Mouse (Mus musculus) ES-E14 (cell line): ENCODE measurements around the gene Tnr. TPM values are rescaled to one million over a fixed set of nuclear protein-coding genes. Genes with fewer than 3 reads are reported as not detected.
A peak's percentile ranks its signal among the peaks of the same experiment; 100 is the strongest.

Experiments
- DNase-seq: peaks from one replicate; pipeline ENCODE4 v3.0.0-alpha.2; 2013; ENCODE audit warnings: low read depth, low spot score
- H3K27ac ChIP-seq: 2 replicates; pipeline ENCODE4 v1.5.1; 2012; ENCODE audit warnings: low read depth, mild to moderate bottlenecking, low read length, moderate library complexity, mixed read lengths; ENCODE audit not compliant: poor library complexity, insufficient read depth, severe bottlenecking
- H3K36me3 ChIP-seq: 2 replicates; pipeline ENCODE4 v1.6.1; 2012; ENCODE audit warnings: mild to moderate bottlenecking, low read length, moderate library complexity, mixed read lengths; ENCODE audit not compliant: control insufficient read depth, poor library complexity, insufficient read depth, severe bottlenecking
- H3K4me1 ChIP-seq, 2 experiments: fragments of 150-350 bp in 1 of 2; sonication (generic) in 1 of 2; 2 replicates each; pipeline ENCODE4 v1.6.1; 2012; ENCODE audit warnings: low read length in 2 of 2, mild to moderate bottlenecking in 1 of 2, mixed read lengths in 1 of 2; ENCODE audit not compliant: control insufficient read depth in 2 of 2, insufficient read depth in 2 of 2, poor library complexity in 1 of 2
- H3K4me3 ChIP-seq, 2 experiments: fragments of 150-350 bp in 1 of 2; sonication (generic) in 1 of 2; 2 replicates each; pipeline ENCODE4 v1.5.1; 2012; ENCODE audit warnings: low read length in 2 of 2, low read depth in 1 of 2, mild to moderate bottlenecking in 1 of 2, mixed read lengths in 1 of 2; ENCODE audit not compliant: insufficient read depth in 1 of 2, poor library complexity in 1 of 2, severe bottlenecking in 1 of 2
- H3K9ac ChIP-seq: 2 replicates; pipeline ENCODE4 v1.6.1; 2012; ENCODE audit warnings: low read depth, mild to moderate bottlenecking, low read length, mixed read lengths; ENCODE audit not compliant: poor library complexity, insufficient read depth, severe bottlenecking
- H3K9me3 ChIP-seq: fragments of 150-350 bp; sonication (generic); 2 replicates; pipeline ENCODE4 v1.6.1; 2012; ENCODE audit warnings: low read depth, mild to moderate bottlenecking, low read length; ENCODE audit not compliant: control insufficient read depth, insufficient read depth
- CHD2 ChIP-seq: IDR thresholded peaks from 2 replicates; pipeline ENCODE4 v1.6.1; 2014; ENCODE audit warnings: mild to moderate bottlenecking, low read depth, low read length, inconsistent platforms
- HCFC1 ChIP-seq: IDR thresholded peaks from 2 replicates; pipeline ENCODE4 v1.6.1; 2012; ENCODE audit warnings: low read length, inconsistent platforms, borderline replicate concordance; ENCODE audit not compliant: insufficient read depth
- MAFK ChIP-seq: IDR thresholded peaks from 2 replicates; pipeline ENCODE4 v1.6.1; 2014; ENCODE audit warnings: mild to moderate bottlenecking, low read depth, low read length, inconsistent platforms; ENCODE audit not compliant: insufficient read depth
- ZC3H11A ChIP-seq: IDR thresholded peaks from 2 replicates; pipeline ENCODE4 v1.6.1; 2012; ENCODE audit warnings: low read depth, mild to moderate bottlenecking, inconsistent platforms, low read length, borderline replicate concordance
- ZNF384 ChIP-seq: IDR thresholded peaks from 2 replicates; pipeline ENCODE4 v1.6.1; 2012; ENCODE audit warnings: low read depth, low read length, inconsistent platforms
- in situ Hi-C, 2 experiments: fragments of 600-800 bp; cut with MboI; formaldehyde crosslinking; loops; one replicate each; pipeline ENCODE4 v1.15.1; 2025; ENCODE audit warnings: low sequenced_read_pairs in 2 of 2, inconsistent platforms in 1 of 2; ENCODE audit not compliant: unreplicated experiment in 2 of 2
- total RNA-seq: library from RNA; depleted of rRNA; stranded (reverse); fragments of 300-350 nt; gene quantifications from 2 replicates; pipeline ENCODE4 v1.2.3, GENCODE M21; 2012

Tnr gene
- total RNA-seq, 1 experiment: not detected

GRCm38 (mm10) chr1:159900639-159901038, 377.1 kb downstream of the Tnr start:
- Histone ChIP-seq H3K4me3 (no peak overlapping the region), H3K36me3 (no peaks in the 10 kb centered on the region), H3K9ac (no peak overlapping the region), H3K27ac (no peak overlapping the region), H3K9me3 (no peaks in the 10 kb centered on the region), H3K4me1 (no peaks in the 10 kb centered on the region)
- DNase-seq: no peak
- in situ Hi-C loops: loop anchor here in 1 of 2 experiments (10.0 kb wide), 1 partner anchor 164 kb away; no protein-coding TSS in a partner anchor
- TF ChIP-seq CHD2 (no peak), MAFK (no peak), HCFC1 (no peak), ZC3H11A (no peak), ZNF384 (no peak)

DNA sequence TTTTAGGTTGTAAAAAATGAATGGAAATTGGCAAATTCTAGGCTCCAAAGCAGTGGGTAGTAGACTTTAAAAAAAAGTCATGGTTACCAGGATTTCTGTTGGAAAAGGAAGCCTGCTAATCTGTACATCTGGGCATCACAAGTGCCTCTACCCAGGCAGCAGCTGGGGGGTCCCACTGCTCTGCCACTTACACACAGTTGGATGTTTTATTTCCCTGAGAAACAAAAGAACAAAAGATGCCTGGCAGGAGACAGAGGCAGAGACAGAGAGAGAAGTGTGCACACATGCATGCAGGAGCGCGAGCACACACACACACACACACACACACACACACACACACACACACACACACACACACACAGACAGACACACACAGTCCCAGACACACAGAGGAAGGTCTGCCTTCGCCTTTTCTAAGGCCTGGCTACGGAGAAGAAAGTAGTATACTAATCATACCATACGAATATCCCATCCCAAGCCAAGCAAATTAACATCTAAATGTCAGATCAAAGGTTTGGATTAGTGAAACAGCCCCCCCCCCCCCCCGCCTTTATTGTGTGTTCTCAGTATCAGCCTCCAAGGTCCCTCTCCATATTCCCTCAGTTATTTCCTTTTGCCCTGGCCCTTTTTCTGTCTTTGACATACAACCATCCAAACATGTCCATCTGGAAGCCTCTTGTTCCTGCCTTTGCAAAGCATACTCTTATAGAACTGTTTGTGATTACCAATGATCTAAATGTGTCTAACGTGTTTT, 378.0 kb downstream of the Tnr start:
- no peak overlapping the region for H3K4me3 ChIP-seq
- no peaks in the 10 kb centered on the region for H3K9me3 ChIP-seq
- TF ChIP-seq ZNF384 (no peak), ZC3H11A (no peak), CHD2 (no peak), HCFC1 (no peak)
- no peaks in the 10 kb centered on the region for H3K4me1 ChIP-seq
- no peaks in the 10 kb centered on the region for H3K36me3 ChIP-seq
- H3K27ac ChIP-seq: no peak overlapping the region
- DNase-seq: no peak
- in situ Hi-C loops: loop anchor here in 1 of 2 experiments (10.0 kb wide), 1 partner anchor 163 kb away; no protein-coding TSS in a partner anchor
- no peak overlapping the region for H3K9ac ChIP-seq

DNA sequence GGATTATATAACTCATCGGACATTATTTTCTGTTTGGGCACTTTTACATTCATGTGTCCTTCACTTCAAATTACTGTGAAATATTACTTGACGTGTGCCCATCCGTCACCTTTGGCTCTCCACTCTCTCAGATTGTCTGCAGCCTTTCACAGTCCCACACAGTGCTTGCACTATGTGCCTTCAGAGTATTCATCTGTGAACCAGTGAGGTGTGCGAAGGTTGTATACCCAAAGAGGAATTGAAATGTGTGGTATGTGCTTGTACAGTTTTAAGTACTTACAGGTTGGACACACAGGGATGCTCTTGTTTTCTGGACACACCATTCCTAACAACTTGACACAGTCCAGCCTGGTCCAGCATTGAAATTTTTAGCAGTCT, 378.5 kb downstream of the Tnr start:
- in situ Hi-C loops: loop anchor here in 1 of 2 experiments (10.0 kb wide), 1 partner anchor 163 kb away; no protein-coding TSS in a partner anchor
- H3K27ac ChIP-seq: no peak overlapping the region
- no peaks in the 10 kb centered on the region for H3K36me3 ChIP-seq
- DNase-seq: no peak
- H3K9me3 ChIP-seq: no peaks in the 10 kb centered on the region
- no peaks in the 10 kb centered on the region for H3K4me1 ChIP-seq
- no peak overlapping the region for H3K4me3 ChIP-seq
- TF ChIP-seq HCFC1 (no peak), ZC3H11A (no peak), CHD2 (no peak)
- no peak overlapping the region for H3K9ac ChIP-seq

GRCm38 (mm10) chr1:159911006-159911405, 387.4 kb downstream of the Tnr start:
- no peak overlapping the region for H3K9ac ChIP-seq
- H3K4me1 ChIP-seq: no peaks in the 10 kb centered on the region
- no peaks in the 10 kb centered on the region for H3K36me3 ChIP-seq
- H3K4me3 ChIP-seq: no peak overlapping the region
- in situ Hi-C loops: no loop called here
- TF ChIP-seq ZC3H11A (0 out of 2 replicates have a peak, but pooled peaks have one; percentile 14), MAFK (no peak)
- no peak overlapping the region for H3K27ac ChIP-seq
- peak; percentile 34 for DNase-seq
- no peaks in the 10 kb centered on the region for H3K9me3 ChIP-seq

GRCm38 (mm10) chr1:159914726-159915125, 391.2 kb downstream of the Tnr start:
- Histone ChIP-seq H3K9me3 (no peaks in the 10 kb centered on the region), H3K4me1 (no peaks in the 10 kb centered on the region), H3K9ac (no peak overlapping the region), H3K27ac (no peak overlapping the region), H3K4me3 (no peak overlapping the region), H3K36me3 (no peaks in the 10 kb centered on the region)
- DNase-seq: no peak
- no peak for TF ChIP-seq ZC3H11A
- in situ Hi-C loops: no loop called here
